Mouse (Mus musculus) urinary bladder, postnatal 10 days (tissue): ENCODE measurements around the gene Adat2.

ENCODE experiments used
- DNase-seq: peaks from one replicate; pipeline ENCODE4 v3.0.0; 2022; ENCODE audit warnings: low spot score

The Adat2 gene

DNA sequence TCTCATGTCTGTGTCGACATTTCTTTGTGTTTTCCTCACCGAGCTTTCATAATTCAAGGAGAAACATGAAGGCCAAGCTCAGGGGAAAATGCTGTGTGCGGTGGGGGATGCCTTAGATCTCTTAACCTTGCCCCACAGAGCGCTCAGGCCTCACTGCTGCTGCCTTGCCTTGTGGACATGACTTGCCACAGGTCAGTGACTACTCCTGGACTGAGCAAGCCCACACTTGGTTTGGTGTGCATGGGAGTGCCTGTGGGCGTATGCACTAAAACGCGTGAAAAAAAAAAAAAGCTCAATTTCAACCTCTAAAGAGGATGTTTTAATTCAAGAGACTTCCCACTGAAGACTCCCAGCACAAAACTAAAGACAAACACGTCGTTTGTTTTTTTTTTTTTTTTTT, 44.2 kb downstream of the Adat2 start:
- no peak for DNase-seq

DNA sequence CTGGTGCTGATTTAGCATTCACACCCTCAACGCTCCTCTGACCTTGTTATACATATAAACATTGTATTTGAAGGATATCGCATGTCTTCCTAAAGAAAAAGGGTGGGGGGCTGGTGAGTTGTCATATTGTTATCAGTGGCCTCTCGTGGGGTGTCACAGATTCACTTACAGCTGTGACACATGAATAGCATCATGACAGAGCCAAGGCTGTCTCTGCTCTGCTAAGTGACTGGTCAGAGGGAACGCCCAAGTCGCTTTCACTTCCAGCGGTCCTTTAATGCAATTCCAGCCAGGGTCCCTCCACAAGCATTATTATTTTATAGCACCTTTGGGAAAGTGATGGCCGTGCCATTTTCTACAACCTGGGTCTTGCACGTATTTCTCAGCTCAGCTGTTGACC, 44.8 kb downstream of the Adat2 start:
- no peak for DNase-seq

- DNase-seq: no peak
Observed at GRCm38 (mm10) chr10:13600926-13601325, 48.2 kb downstream of the Adat2 start.
